Mouse (Mus musculus): Measurements from ENCODE around the gene Crcp. TPM values are rescaled to one million over a fixed set of nuclear protein-coding genes. Genes with fewer than 3 reads are reported as not detected.

The Crcp gene
- total RNA-seq, 2 experiments from 2014 or later, result 34.4 to 34.7 TPM

- DNase-seq (ENCODE audit: low spot score in 2 of 2), result no peak
Measured at GRCm38 (mm10) chr5:130052955-130053354, 23.9 kb downstream of the Crcp start.

DNA sequence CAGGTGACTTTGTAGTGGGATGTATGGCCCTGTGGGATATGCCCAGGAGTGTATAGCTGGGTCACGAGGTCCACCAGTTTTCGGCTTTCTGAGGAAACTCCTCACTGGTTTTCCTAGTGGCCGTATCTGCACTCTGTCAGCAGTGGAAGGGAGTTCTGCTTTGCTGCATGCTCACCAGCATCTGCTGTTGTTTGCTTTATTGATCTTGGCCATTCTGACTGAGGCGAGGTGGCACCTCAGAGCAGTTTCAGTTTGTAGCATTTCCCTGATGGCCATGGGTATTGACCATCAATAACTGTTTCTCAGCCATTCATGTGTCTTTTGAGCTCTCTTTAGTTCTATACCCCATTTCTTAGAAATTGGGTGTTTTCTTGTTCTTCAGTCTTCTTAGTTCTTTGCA lies 26.6 kb downstream of the Crcp start:
- DNase-seq (ENCODE audit: low spot score in 2 of 2), result no peak

DNA sequence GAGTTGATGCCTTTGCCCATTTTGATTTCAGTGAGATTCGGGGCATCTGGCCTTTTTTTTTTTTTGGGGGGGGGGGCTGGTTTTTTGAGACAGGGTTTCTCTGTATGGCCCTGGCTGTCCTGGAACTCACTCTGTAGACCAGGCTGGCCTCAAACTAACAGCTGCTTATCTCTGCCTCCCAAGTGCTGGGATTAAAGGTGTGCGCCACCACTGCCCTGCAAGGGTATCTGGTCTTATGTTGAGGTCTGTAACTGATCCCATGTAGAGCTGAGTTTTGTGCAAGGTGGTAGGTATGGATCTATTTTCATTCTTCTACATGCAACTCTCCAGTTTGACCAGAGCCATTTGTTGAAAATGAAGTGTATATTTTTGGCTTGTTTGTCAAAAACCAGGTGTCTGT lies 27.2 kb downstream of the Crcp start:
- DNase-seq (ENCODE audit: low spot score in 2 of 2), result no peak

- DNase-seq (ENCODE audit: low spot score in 2 of 2), result no peak
Measured at GRCm38 (mm10) chr5:130059413-130060328, 30.6 kb downstream of the Crcp start.

DNA sequence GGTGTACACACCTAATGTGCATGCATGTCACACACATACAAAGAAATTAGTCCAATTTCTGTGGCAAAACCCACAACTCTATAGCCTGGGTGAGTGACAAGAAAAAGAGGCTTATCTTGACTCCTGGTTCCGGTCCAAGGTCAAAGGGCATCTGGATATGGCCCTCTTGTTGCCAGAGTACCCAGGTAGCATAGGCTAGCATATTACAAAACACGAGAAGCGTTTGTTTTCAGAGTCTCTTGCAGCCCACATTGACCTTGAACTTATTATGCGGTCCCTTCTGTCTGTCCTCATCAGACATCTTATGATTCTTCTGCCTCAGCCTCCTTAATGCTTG lies 31.2 kb downstream of the Crcp start:
- DNase-seq (ENCODE audit: low spot score in 2 of 2), result no peak

GRCm38 (mm10) chr5:130062096-130062495 lies 33.0 kb downstream of the Crcp start:
- no peak for DNase-seq (ENCODE audit: low spot score in 2 of 2)

DNA sequence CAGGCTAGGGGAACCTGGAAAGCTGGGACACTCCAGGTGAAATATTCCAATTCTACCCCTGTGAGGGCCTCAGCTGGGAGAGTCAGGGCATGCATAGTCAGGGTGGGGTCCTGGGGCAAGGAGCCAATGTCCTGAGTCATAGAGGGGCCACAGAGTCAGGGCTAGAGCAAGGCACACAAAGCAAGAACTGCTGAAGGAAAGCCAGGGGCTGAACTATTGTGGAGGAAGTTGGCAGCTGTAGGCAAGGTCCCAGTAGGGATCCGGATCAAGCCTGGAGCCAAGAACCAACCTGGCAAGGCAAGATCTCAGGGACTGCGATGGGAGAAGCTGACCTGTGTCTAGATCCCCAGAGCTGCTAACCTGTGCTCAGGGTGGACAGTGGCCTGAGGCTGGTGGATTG lies 34.7 kb downstream of the Crcp start:
- DNase-seq (ENCODE audit: low spot score in 2 of 2), result no peak

DNA sequence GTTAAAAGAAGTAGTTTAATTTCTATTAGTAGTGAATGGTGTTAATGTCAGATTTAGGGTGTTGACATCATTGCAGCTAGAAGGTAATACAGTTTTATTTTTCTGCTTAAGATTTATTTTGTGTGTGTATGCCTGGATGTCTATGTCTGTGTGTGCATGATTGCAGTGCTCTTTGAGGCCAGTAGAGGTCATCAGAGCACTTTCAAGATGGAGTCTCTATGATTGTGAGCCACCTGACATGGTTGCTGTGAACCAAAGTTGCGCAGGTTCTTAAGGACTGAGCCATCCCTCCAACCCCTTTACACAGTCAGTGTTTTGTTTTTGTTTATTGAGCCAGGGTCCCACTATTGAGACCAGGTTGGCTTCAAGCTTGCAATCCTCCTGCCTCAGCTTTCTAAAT lies 36.5 kb downstream of the Crcp start:
- no peak for DNase-seq (ENCODE audit: low spot score in 2 of 2)

GRCm38 (mm10) chr5:130067841-130068264 lies 38.8 kb downstream of the Crcp start:
- DNase-seq (ENCODE audit: low spot score in 2 of 2), result no peak

DNA sequence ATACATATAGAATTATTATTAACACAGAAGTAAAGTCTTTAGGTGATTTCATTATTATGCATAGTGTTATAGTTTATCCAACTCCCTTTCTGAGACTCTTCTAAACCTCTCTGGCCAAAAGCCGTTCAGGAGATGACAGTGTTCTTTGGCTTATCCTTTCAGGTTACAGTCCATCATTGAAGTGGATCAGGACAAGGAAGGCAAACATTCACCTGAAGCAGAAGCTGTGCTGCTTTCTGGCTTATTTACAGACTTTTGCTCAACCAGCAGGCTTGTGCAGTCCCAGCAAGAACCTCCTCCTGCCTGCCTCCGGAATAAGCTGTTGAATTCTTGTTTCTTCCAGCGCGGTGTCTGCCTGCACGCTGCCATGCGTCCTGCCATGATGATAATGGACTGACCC lies 43.9 kb downstream of the Crcp start, which contains the start of gene Tpst1:
Tpst1 (plus strand) TSS at position 301 of the 400 bp plus-strand sequence.
- no peak for DNase-seq (ENCODE audit: low spot score in 2 of 2)

GRCm38 (mm10) chr5:130074491-130074890 lies 45.4 kb downstream of the Crcp start:
- DNase-seq (ENCODE audit: low spot score in 2 of 2), result no peak

GRCm38 (mm10) chr5:130076396-130076795 lies 47.3 kb downstream of the Crcp start:
- no peak for DNase-seq (ENCODE audit: low spot score in 2 of 2)

DNA sequence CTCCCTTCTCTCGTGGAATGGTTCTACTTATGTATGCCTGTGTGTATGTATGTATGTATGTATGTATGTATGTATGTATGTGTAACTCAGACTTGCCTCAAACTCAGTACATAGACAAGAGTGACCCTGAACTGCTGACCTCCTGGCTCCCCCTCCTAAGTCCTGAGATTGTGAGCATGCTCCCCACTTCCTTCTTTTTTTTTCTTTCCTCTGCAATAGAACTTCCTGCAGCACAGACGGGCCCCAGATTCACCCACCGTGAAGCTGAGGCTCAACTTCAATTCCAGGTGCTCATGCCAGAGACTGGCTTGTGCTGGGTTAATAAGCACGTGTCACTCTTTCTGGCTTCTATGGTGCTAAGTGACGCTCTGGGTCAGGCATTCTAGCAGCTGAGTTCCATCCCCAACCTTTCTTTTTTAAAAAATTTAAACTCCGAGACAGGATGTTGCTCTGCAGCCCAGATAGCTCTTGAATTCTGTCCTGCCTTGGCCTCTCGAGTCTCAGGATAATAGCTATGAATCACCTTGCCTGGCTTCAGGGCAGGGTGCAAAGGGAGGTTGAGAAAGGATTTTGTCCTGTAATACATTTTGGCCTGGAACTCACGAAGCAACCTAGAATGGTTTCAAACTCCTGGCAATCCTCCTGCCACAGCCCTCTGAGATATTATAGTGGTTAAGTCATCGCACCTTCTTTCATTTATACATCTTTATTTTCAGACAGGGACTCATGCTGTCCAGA lies 49.2 kb downstream of the Crcp start:
- no peak for DNase-seq (ENCODE audit: low spot score in 2 of 2)

DNA sequence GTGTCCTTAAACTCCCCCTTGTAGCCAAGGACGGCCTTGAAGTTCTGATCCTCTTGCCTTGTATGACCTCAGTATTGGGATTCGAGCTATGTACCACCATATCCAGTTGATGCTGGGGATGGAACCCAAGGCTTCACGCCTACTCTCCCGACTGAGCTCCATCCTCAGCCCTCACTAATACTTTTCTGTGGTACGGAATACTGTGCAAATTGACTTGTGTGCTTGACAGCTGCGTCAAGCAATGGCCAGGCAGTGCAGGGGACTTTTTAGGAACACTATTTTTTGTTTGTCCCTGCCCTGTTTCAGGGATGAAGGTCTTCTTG lies 49.7 kb downstream of the Crcp start:
- DNase-seq (ENCODE audit: low spot score in 2 of 2), result no peak

DNA sequence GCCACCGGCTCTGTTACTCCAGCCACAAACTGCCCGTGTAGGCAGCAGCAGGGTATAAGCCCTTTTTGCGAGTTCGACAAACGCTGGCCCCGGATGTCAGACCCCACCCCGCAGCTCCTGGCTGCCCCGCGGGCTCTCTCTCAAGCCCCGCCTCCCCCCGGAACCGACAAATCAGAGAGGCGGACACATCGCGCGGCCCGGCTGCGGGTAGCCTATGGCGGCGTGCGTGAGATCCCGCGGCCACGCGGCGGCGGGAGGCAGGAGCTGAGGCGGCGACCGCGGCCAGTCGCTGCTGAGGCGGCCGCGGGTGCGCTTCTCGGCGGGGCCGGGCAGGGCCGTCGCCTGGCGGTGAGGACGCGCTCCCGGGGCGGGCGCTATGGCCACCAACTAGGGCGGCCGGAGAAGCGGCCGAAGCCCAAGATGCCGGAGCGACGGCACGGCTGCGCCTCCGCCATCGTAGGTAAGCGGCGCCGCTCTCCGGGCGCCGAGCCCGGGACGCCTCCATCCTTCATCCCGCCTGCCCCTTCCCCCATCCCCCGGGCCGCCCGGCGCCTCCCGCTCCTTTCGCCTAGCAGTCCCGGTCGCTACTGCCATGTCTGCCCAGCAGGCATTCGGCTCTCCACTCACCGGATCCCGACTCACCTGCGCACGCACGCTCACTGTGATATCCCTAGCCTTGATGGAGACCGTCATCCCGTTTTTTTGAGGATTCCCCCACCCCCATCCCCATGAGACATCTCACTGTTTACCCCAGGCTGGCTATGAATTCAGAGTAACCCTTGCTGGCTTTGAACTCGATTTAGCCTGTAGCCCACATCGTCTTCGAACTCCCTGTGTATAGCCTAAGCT lies 50.3 kb downstream of the Crcp start:
- DNase-seq (ENCODE audit: low spot score in 2 of 2), result peak; percentile 99

DNA sequence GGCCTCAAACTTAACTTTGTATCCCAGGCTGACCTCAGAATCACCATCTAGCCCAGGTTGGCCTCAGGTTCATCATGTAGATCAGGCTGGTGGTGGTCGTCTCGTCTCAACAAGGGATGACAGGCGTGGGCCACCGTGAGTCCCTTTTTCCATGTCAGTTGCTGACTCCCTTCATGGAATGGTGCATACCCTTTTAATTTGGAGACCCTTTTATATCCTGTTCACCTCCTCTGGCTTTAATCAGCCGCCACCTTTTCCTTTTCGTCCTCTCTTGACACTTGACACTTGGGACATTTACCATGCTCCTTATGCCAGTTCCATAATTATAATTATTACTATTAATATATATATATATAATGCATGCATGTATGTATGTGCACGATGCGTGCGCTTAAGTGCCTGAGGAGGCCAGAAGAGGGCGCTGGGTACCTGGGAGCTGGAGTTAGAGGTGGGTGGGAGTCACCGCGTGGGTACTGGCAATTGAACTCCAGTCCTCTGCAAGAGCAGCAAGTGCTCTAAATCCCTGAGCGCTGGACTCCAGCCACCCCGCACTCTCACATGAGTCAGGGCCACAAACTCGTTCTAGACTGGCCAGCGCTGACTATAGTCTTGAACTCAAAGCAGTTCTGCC lies 51.1 kb downstream of the Crcp start:
- DNase-seq (ENCODE audit: low spot score in 2 of 2), result no peak

DNA sequence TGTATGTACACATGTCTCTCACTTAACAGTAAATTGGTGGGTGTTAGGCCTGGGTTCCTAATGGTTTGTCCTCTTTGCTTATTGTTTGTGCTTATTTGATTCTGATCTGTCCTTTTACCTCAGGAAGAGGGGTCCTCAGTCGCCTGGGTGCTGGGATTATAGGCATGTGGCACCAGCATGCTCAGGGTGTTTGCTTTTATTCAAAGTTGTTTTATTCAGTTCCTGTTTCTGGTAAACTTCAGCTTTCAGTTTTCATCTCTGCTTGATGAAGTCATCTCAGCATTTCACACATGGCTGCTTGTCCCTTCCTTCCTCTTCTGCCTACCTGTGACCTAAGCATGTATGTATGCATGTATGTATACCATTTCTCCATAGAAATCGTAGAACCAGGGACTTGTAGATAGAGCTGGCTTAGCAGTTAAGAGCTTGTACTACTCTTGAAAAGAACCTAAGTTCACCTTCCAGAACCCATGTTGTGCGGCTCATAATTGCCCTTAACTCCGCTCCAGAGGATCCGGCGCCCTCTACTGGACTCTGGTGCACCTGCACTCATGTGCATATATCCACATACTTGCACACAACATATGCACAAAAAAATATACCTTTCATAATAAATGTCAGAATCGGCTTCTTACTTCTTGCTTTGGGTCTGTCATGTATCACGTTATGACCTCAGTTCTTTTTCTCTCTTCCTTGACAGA lies 52.2 kb downstream of the Crcp start:
- no peak for DNase-seq (ENCODE audit: low spot score in 2 of 2)

DNA sequence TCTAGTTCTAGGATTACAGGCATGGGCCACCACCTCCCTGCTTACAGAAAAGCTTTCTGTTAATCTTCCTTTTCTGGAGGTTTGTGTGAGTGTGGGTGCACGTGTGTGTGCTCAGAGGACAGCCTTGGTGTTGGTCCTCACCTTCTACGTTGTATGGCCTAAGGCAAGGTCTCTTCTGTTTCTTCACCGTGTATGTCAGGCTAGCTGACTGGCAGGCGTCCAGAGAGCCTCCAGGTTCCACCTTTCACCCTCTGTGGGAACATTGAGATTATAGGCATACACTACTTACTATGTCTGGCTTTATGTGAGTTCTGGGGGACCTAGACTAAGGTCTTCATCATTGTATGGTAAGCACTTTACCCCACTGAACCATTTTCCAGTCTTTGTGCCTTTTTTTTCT lies 53.3 kb downstream of the Crcp start:
- no peak for DNase-seq (ENCODE audit: low spot score in 2 of 2)

GRCm38 (mm10) chr5:130084271-130084670 lies 55.2 kb downstream of the Crcp start:
- no peak for DNase-seq (ENCODE audit: low spot score in 2 of 2)

GRCm38 (mm10) chr5:130088008-130088407 lies 58.9 kb downstream of the Crcp start:
- DNase-seq (ENCODE audit: low spot score in 2 of 2), result no peak

- DNase-seq (ENCODE audit: low spot score in 2 of 2), result no peak
Measured at GRCm38 (mm10) chr5:130088612-130089011, 59.5 kb downstream of the Crcp start.

All from layer of hippocampus, postnatal 10 days (tissue).